Mouse (Mus musculus): Measurements from ENCODE around the gene Ccsap. TPM values are rescaled to one million over a fixed set of nuclear protein-coding genes. Genes with fewer than 3 reads are reported as not detected.

Gene Ccsap
- polyA plus RNA-seq, 1 experiment from 2014 or later: 3.9 TPM

DNA sequence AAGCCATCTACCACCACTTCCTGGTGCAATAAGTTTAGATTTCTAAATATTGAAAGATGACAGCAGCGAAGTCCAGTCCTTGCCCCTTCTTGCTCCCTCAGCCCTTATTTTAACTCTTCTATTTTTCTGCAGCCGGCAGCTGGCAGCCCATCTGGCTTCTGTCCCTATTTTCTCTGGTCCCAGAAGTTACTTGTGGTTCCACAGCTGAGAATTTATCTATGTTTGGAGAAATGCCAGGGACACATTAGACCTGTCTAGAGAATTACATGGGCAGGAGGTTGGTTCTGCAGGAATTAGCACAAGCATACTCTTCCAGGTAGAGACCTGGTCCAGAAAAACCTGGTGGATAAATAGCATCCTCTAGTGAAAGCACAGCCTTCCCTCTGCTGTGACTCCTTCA is 17.9 kb upstream of the Ccsap start:
- Histone ChIP-seq H3K36me3 (no peaks in the 10 kb centered on the region), H3K9me3 (no peaks in the 10 kb centered on the region), H3K4me2 (no peak overlapping the region), H3K4me1 (no peaks in the 10 kb centered on the region), H3K27ac (no peak overlapping the region), H3K9ac (no peak overlapping the region), H3K4me3 (replicated peaks) (no peak overlapping the region), H3K27me3 (replicated peaks) (no peaks in the 10 kb centered on the region)
- ATAC-seq (ENCODE audit: insufficient read depth, low FRiP score, low read depth): no peak
- 39% methylated on average over 2 of the region's 2 CpGs for WGBS

DNA sequence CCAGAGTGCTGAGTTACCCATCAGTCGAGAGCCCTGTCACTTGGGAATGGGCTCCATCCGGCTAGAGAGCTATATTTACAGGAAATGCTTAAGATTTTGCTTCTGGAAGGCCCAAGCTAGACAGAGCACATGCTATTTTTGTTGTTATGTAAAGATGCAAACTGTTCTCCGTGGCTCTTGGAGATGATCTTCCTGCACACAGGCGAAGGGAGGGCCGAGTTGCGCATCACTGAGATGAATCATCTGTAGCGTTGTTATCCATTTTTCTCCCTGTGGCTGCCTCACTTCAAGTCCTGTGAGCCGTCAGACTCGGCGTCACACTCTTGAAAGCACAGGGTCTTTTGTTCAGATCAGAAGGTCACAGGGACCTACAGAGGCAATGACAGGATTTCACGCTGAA is 14.3 kb upstream of the Ccsap start:
- Histone ChIP-seq H3K4me2 (no peak overlapping the region), H3K9me3 (no peaks in the 10 kb centered on the region), H3K4me3 (replicated peaks) (no peak overlapping the region), H3K36me3 (no peaks in the 10 kb centered on the region), H3K27me3 (replicated peaks) (no peaks in the 10 kb centered on the region), H3K4me1 (no peaks in the 10 kb centered on the region), H3K27ac (no peak overlapping the region), H3K9ac (no peak overlapping the region)
- ATAC-seq (ENCODE audit: insufficient read depth, low FRiP score, low read depth): no peak
- 72% methylated on average over 11 of the region's 11 CpGs for WGBS

DNA sequence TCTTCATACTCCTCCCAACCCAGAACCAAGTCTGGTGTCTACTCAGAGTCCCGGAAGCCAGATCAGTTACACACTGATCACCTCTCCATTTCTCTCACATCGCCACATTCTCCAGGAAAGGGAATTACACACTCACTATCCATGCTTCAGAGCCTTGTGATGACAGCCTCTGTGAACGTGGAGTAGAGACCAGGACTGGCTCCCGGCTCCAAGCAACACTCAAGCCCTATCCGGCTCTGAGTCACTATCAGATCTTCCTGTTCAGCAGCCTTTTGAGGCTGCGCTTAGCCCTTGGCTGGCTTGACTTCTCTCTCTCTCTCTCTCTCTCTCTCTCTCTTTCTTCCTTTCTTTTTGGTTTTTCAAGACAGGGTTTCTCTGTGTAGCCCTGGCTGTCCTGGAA is 13.4 kb upstream of the Ccsap start:
- H3K4me3 ChIP-seq (replicated peaks): no peak overlapping the region
- no peaks in the 10 kb centered on the region for H3K4me1 ChIP-seq
- H3K27ac ChIP-seq: no peak overlapping the region
- H3K9ac ChIP-seq: no peak overlapping the region
- H3K36me3 ChIP-seq: no peaks in the 10 kb centered on the region
- H3K4me2 ChIP-seq: no peak overlapping the region
- no peaks in the 10 kb centered on the region for H3K9me3 ChIP-seq
- no peak for ATAC-seq (ENCODE audit: insufficient read depth, low FRiP score, low read depth)
- H3K27me3 ChIP-seq (replicated peaks): no peaks in the 10 kb centered on the region
- whole genome bisulfite sequencing: 74% methylated on average over 6 of the region's 6 CpGs

DNA sequence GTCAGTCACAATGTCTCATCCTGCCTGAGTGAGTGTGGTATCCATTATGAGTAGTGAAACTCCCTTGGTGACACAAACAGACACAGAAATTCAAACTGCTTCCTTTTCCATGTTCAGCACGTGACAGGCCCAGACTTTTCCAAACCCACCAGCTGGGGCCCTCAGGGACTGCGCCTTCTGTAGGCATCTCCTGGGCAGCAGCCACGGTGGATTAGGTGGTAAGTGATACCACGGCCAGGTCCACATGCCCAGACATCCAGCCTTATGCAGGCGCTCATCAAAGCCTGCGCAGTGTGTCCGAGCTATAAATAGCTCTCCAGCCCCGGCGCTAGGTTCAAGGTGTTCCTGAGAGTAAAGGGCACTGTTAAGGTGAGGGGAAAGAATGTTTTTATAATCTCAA is 12.0 kb upstream of the Ccsap start:
- no peaks in the 10 kb centered on the region for H3K36me3 ChIP-seq
- H3K27ac ChIP-seq: no peak overlapping the region
- H3K4me2 ChIP-seq: no peak overlapping the region
- ATAC-seq (ENCODE audit: insufficient read depth, low FRiP score, low read depth): no peak
- H3K9me3 ChIP-seq: no peaks in the 10 kb centered on the region
- no peak overlapping the region for H3K9ac ChIP-seq
- H3K4me1 ChIP-seq: no peaks in the 10 kb centered on the region
- no peak overlapping the region for H3K4me3 ChIP-seq (replicated peaks)
- WGBS: 74% methylated on average over 9 of the region's 9 CpGs
- H3K27me3 ChIP-seq (replicated peaks): no peaks in the 10 kb centered on the region

DNA sequence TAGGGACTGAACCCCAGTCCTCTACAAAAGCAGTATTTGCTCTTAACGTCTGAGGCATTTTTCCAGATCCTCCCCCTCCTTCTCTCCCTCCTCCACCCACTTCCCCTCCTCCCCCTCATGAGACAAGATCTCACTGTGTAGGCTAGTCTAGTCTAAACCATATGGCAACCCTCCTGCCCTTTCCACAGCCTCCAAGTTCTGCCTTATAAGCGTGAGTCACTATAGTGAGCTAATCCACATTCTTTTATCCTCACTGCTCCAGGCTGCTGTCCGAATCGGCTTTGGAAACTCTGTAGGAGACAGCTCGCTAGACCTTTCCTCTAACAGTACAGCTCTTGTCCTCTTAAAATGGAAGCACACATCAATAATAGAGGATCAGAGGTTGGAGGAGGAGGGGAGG is 7.0 kb upstream of the Ccsap start:
- no peaks in the 10 kb centered on the region for H3K4me1 ChIP-seq
- WGBS: 23% methylated on average over 5 of the region's 5 CpGs

DNA sequence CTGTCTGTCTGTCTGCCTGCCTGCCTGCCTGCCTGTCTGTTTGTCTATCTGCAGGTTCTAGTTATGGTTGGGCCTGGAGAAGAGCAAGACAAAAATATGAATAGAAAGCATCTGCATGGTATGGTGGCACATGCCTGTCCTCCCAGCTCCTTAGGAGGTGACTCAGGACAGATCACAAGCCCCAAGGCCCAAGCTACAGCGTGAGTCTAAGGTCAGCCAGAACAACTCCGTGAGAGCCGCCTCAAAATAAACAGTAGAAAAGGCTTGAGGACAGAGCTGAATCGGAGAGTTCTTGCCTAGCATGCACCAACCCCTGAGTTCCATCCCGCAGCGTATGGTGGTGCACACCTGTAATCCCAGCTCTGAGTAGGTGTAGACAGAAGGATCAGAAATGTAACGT is 5.8 kb upstream of the Ccsap start:
- Histone ChIP-seq H3K9me3 (no peaks in the 10 kb centered on the region), H3K27me3 (replicated peaks) (peaks cover 10% of the 10 kb centered on the region; the same call in 1 of the 2 replicates), H3K4me3 (replicated peaks) (no peak overlapping the region), H3K4me2 (no peak overlapping the region), H3K4me1 (no peaks in the 10 kb centered on the region), H3K27ac (no peak overlapping the region), H3K36me3 (no peaks in the 10 kb centered on the region), H3K9ac (no peak overlapping the region)
- WGBS: 55% methylated on average over 7 of the region's 7 CpGs
- no peak for ATAC-seq (ENCODE audit: insufficient read depth, low FRiP score, low read depth)

More for the DNA sequence above, 7.0 kb upstream of the Ccsap start:
- Histone ChIP-seq H3K36me3 (no peaks in the 10 kb centered on the region), H3K9ac (no peak overlapping the region), H3K27me3 (replicated peaks) (peaks cover 10% of the 10 kb centered on the region; the same call in 1 of the 2 replicates), H3K4me3 (replicated peaks) (no peak overlapping the region), H3K27ac (no peak overlapping the region), H3K9me3 (no peaks in the 10 kb centered on the region), H3K4me2 (no peak overlapping the region)
- ATAC-seq (ENCODE audit: insufficient read depth, low FRiP score, low read depth): no peak

DNA sequence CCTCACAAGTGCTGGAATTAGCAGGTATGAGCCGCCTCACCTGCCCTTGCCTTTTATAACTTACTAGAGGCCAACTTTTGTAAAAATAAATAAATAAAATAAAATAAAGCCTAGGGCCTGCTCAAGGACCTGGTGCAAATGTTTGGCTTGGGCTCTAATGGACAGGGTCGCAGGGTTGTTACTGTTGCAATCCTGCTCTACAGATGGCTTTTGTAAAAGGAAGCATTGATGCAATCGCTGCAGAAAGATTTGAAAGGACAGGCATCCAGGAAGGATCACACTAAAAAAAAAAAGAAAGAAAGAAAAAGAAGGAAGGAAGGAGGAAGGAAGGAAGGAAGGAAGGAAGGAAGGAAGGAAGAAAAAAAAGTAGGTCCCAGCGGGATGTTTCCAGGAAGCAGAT is 377 bp upstream of the Ccsap start:
- Histone ChIP-seq H3K4me2 (no peak overlapping the region; the same call in 1 of the 2 replicates), H3K4me3 (replicated peaks) (peak overlapping the region; percentile 96), H3K27ac (no peak overlapping the region), H3K27me3 (replicated peaks) (peaks cover 10% of the 10 kb centered on the region; the same call in 1 of the 2 replicates), H3K9me3 (no peaks in the 10 kb centered on the region), H3K36me3 (no peaks in the 10 kb centered on the region), H3K9ac (no peak overlapping the region), H3K4me1 (peaks cover 8% of the 10 kb centered on the region; the same call in 1 of the 2 replicates)
- WGBS: 72% methylated on average over 4 of the region's 4 CpGs
- no peak for ATAC-seq (ENCODE audit: insufficient read depth, low FRiP score, low read depth)

DNA sequence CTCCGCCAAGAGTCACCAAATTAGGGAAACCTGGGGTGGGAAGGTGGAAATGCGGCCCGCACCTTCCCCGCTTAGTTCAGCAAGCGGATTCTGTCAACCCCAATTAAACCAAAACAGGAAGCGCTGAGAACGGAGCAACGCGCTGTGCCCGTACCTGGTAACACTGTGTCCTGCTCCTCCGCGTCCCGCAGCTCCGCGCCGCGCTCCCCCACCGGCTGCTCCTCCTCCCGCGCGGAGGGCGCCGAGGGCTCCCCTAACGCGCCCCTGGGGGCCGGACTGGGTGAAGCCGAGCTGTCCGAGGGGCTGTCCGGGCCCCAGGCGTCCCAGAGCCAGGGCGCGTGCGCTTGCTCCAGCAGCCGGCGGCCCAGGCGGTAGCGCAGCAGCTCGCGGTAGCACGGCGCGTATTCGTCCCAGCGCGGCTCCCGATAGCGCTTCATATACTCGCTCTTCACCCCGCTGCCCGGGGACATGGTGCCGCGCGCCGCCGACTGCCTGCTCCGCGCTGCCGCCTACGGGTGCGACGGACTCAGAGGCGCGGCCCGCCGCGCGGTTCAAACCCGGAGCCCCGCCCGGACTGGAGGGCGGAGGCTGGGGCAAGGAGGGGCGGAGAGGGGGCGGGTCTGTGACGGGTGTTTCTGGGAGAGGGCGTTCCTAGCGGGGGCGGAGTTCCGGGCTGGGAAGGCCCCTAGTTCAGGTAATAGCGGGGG is 915 bp downstream of the Ccsap start:
- Histone ChIP-seq H3K27me3 (replicated peaks) (peaks cover 7% of the 10 kb centered on the region; the same call in 1 of the 2 replicates), H3K27ac (peak overlapping the region; percentile 45; the same call in 1 of the 2 replicates), H3K4me3 (replicated peaks) (peak overlapping the region; percentile 96), H3K9me3 (no peaks in the 10 kb centered on the region), H3K36me3 (no peaks in the 10 kb centered on the region), H3K4me2 (peak overlapping the region; percentile 97), H3K4me1 (peaks cover 8% of the 10 kb centered on the region; the same call in 1 of the 2 replicates), H3K9ac (peak overlapping the region; percentile 65)
- peak; percentile 98 for ATAC-seq (ENCODE audit: insufficient read depth, low FRiP score, low read depth)
- WGBS: under 1% methylated on average over 74 of the region's 79 CpGs

DNA sequence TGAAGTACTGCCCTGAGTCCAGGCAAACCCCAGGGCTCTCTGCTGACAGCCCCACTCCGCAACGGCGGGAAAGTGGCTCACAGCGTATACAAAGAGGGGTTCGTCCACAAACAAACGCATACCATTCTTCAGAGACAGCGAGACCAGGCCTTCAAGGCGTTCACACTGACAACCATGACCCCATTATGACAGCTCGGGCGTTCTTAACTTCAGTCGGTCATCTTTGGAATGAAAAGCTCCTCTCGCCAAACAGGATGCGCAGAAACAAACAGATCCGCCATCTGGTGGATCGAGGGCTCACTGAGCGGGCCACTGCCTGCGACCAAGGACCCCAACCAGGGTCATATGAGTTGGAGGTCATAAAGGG is 1.5 kb downstream of the Ccsap start:
- H3K4me1 ChIP-seq: peaks cover 8% of the 10 kb centered on the region; the same call in 1 of the 2 replicates
- H3K9ac ChIP-seq: peak overlapping the region; percentile 65; the same call in 1 of the 2 replicates
- H3K4me2 ChIP-seq: peak overlapping the region; percentile 97
- H3K4me3 ChIP-seq (replicated peaks): peak overlapping the region; percentile 96
- under 1% methylated on average over 17 of the region's 17 CpGs for WGBS
- no peaks in the 10 kb centered on the region for H3K36me3 ChIP-seq
- no peak for ATAC-seq (ENCODE audit: insufficient read depth, low FRiP score, low read depth)
- no peaks in the 10 kb centered on the region for H3K9me3 ChIP-seq
- H3K27ac ChIP-seq: peak overlapping the region; percentile 45; the same call in 1 of the 2 replicates
- peaks cover 4% of the 10 kb centered on the region; the same call in 1 of the 2 replicates for H3K27me3 ChIP-seq (replicated peaks)

DNA sequence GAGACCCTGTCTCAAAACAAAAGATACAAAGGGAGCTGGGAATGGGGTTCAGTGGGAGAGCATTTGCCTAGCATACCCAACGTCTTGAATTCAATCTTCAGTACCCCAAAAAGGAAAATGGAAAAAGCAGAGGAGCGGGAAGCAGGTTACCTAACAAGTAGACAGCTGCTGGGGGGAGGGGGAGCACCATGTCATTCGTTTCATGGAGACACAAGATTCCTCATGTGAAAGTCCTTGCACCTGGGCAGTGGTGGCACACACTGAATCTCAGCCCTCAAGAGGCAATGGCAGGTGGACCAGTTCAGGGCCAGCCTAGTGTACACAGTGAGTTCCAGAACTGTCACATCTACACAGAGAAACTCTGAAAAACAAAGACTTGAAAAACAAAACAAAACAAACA is 2.6 kb downstream of the Ccsap start:
- no peaks in the 10 kb centered on the region for H3K27me3 ChIP-seq (replicated peaks)
- no peaks in the 10 kb centered on the region for H3K36me3 ChIP-seq
- ATAC-seq (ENCODE audit: insufficient read depth, low FRiP score, low read depth): no peak
- H3K9ac ChIP-seq: no peak overlapping the region
- no peaks in the 10 kb centered on the region for H3K9me3 ChIP-seq
- H3K4me2 ChIP-seq: no peak overlapping the region
- WGBS: 75% methylated on average over 3 of the region's 3 CpGs
- peaks cover 8% of the 10 kb centered on the region; the same call in 1 of the 2 replicates for H3K4me1 ChIP-seq
- no peak overlapping the region for H3K27ac ChIP-seq
- H3K4me3 ChIP-seq (replicated peaks): no peak overlapping the region

DNA sequence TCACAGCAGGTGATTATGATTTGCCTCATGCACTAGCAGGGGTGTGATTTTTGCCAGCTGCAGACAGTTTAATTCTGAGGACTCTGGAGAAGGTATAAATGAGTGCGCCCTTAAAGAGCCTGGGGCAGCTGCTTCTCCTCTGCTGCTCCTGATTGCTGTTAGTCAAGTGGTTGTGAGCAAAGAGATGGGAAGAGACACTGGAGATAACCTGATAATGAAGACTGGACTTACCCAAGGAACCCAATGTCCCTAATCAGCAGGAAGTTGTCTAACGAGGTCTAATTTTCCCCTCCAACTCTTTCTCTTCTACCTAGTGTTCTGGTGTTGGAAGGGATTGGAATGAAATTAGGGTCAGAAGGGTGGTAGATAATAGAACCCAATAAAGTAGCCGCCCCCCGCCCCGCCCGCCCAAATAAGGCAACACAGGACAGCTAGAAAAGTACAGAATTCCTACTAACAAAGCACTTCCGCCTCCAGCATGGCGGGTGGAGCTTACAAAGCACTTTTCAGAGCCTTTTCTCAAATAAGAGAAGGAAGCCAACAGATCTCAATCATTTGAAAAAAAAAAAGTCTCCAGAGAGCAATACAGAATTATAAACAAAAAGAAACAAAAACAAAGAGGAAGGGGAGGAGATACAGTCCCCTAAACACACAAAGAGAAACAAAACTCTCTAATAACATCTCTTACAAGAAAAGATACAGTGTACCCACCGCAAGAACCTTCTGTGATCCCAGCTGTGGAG is 5.1 kb downstream of the Ccsap start:
- no peak overlapping the region for H3K4me2 ChIP-seq
- no peak overlapping the region for H3K27ac ChIP-seq
- H3K36me3 ChIP-seq: no peaks in the 10 kb centered on the region
- 82% methylated on average over 9 of the region's 9 CpGs for WGBS
- peaks cover 8% of the 10 kb centered on the region; the same call in 1 of the 2 replicates for H3K4me1 ChIP-seq
- H3K4me3 ChIP-seq (replicated peaks): no peak overlapping the region
- no peaks in the 10 kb centered on the region for H3K9me3 ChIP-seq
- no peak for ATAC-seq (ENCODE audit: insufficient read depth, low FRiP score, low read depth)
- H3K27me3 ChIP-seq (replicated peaks): no peaks in the 10 kb centered on the region
- H3K9ac ChIP-seq: no peak overlapping the region

DNA sequence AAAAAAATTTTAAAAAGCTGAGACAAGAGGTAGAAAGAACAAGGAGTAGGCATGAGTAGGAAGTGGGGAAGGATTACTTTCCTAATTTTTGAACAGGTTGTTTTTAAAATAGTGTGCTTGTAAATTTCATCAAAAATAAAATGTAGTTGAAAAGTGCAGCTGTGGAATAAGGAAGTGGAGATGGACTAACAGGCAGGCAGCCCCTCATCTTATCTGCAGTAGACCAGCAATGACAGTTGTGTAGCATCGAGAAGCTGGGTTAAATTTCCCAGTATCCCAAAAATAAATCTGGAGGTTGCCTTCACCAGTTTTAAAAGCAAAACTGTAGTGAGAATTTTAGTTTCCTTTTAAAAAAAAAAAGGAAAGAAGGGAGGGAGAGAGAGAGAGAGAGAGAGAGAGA is 5.8 kb downstream of the Ccsap start:
- H3K9ac ChIP-seq: no peak overlapping the region
- no peaks in the 10 kb centered on the region for H3K27me3 ChIP-seq (replicated peaks)
- no peaks in the 10 kb centered on the region for H3K36me3 ChIP-seq
- H3K4me1 ChIP-seq: peaks cover 8% of the 10 kb centered on the region; the same call in 1 of the 2 replicates
- H3K9me3 ChIP-seq: no peaks in the 10 kb centered on the region
- no peak overlapping the region for H3K4me2 ChIP-seq
- H3K27ac ChIP-seq: no peak overlapping the region
- H3K4me3 ChIP-seq (replicated peaks): no peak overlapping the region
- no peak for ATAC-seq (ENCODE audit: insufficient read depth, low FRiP score, low read depth)
- 81% methylated on average over 1 of the region's 1 CpGs for WGBS

All from stomach, embryonic 15.5 days (tissue).